Mouse (Mus musculus): ENCODE results near the gene Tdrd5.

- TF ChIP-seq EP300 (IDR thresholded peaks at IDR 0.05; ENCODE audit: insufficient read depth, low read depth, low read length) = no peak
- no peak for TF ChIP-seq POLR2A (IDR thresholded peaks at IDR 0.05; ENCODE audit: insufficient read depth, low read length)
These were observed 14.8 kb downstream of the Tdrd5 start for GRCm38 (mm10) chr1:156288556-156289221.
